Mouse (Mus musculus) cerebellum, adult 18-20 months (tissue): ENCODE measurements around the gene Ube3a.
A peak's percentile ranks its signal among the peaks of the same experiment; 100 is the strongest.

ENCODE experiments used
- DNase-seq, 2 experiments: peaks; one replicate each; pipeline ENCODE4 v3.0.0; 2021

Ube3a gene

GRCm38 (mm10) chr7:59228045-59228865 lies at the start of gene Ube3a:
Gene Ube3a, plus strand, starts transcription at chr7:59228750.
- peak; percentile 98 to 99 for DNase-seq

DNA sequence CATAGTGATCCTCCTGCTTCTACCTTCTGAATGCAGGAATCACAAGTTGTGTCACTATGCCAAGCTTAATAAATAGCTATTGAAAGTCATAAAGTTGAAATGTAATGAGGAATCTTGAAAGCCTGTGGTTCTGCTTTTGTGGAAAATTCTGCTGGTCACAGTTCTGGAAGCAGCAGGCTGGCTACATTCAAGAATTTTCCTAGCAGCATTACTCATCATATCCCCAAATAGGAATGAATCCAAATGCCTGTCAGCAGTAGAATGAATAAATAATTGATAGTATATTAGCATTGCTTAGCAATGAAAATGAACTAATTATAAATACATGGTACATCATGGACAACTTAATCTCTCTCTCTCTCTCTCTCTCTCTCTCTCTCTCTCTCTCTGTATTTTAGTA lies 35.7 kb upstream of the Ube3a start:
- no peak for DNase-seq

- no peak for DNase-seq
These were observed 13.6 kb upstream of the Ube3a start for GRCm38 (mm10) chr7:59214911-59215310.

DNA sequence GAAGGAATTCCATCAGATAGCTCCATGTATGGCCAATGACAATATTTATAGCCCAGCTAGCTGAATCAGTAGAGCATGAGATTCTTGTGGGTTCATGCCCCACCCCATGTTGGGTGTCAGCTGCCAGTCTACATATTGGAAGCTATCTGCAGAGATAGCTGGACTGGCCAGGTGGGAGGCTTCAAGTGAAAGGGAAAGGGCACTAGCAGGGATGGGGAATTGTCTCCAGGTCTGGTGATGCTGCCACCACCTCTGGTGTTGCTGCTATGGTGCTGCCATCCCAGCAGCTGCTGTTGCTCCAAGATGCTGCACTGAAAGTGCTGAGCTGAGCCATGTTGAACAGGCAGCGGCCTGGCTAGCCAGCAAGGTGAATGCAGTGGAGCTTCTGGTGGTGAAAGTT lies 7.3 kb upstream of the Ube3a start:
- DNase-seq, result no peak

- no peak for DNase-seq
These were observed 274 bp downstream of the Ube3a start for GRCm38 (mm10) chr7:59228866-59229182.

DNA sequence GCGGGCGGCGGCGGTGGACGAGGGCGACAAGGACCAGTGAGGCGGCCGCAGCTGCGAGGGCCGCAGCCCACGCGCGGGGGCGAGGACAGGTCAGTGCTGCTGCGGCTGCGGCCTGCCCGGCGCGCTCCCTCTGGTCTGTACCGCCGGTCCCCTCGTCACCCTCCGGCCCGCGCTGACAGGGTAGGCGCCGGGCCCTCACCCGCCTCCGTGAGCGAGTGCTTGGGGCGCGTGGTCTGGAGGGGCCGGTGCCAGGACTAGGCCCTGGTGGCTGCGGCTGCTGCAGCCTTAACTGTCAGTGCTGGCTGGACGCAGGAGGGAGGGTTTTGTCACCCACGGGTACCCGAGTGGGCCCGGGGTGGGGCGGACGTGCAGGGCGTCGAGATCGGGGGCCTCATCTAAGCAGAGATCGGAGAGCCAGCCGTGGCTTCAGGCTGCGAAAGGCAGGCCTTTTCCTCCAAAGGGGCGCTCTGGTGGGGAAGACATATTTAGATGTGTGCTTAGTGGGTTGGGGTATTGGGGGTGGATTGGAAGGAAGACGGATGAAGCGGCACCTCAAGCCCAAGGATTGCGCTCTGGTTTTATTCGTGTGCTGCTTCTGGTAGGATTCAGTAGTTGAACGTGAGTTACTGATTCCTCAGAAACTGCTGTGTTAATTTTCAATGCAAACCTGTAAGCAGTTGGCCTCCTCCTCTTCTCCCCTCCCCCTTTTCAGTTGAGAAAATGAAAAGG lies 797 bp downstream of the Ube3a start:
- peak in 1 of 2 experiments; percentile 61 for DNase-seq

DNA sequence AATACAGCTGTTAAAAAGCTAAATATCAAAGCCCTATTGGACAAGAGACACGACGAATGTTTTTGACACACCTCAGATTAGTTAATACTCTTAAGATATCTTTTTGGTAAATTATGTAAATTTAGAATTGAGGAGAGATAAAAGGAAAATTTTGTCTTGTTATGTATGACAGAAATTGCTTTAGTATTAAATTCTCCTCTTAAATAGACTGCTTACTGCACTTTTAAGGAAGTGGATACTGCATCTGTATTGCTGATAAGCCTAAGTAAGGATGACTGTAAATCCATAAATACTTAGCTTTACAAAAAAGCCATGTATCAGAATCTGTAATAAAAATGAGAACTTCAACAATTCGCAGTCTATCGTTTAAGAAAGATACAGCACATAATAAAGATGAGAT lies 1.8 kb downstream of the Ube3a start:
- no peak for DNase-seq

GRCm38 (mm10) chr7:59230768-59231167 lies 2.2 kb downstream of the Ube3a start:
- DNase-seq, result no peak

DNA sequence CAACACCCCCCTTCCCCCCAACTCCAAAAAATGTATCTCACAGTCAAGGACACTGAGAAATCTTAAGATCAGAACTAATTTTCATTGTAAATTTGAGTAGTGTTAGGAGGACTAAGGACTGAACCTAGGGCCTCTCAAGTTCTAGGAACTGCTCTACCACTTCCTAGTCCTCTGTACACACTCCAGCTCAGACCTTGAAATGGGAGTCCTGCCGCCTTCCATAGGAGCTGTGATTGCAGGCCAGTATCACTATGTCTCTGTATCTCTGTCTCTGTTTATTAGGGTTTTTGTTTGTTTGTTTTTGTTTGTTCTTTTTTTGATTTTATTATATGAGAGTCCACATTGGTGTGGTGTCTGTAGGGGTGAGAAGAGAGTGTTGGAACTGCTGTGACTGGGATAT lies 3.4 kb downstream of the Ube3a start:
- no peak for DNase-seq

- no peak for DNase-seq
These were observed 6.3 kb downstream of the Ube3a start for GRCm38 (mm10) chr7:59234773-59235401.

DNA sequence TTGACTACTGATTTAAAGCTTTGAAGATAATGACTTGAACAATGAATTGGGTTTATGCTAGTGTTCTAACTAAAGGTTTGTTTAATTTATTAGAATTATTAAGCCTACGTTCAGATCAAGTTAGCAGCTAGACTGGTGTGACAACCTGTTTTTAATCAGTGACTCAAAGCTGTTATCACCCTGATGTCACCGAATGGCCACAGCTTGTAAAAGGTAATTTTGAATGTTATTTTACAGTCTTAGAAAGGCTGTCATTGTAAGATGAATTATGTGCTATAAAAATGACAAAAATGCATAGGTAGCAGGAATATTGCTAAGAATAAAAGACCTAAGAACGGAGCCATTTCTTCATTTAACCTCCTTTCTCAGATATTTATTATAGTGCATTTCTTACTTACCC lies 14.7 kb downstream of the Ube3a start:
- DNase-seq, result no peak

DNA sequence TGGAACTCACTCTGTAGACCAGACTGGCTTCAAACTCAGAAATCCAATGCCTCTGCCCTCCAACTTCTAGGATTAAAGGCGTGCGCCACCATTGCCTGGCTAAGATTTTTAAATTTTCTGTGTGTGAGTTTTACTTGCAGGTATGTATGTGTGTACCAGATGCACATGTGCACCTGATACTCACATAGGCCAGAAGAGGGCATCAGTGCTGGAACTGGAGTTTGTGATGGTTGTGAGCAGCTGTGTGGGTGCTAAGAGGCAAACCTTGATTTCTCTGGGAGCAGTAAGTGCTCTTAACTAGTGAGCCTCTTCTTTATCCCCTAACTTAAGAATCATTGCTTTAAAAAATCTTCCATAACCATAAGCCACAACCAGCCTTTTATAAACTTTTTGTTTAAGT lies 17.0 kb downstream of the Ube3a start:
- no peak for DNase-seq

- no peak for DNase-seq
These were observed 24.8 kb downstream of the Ube3a start for GRCm38 (mm10) chr7:59253373-59253772.

DNA sequence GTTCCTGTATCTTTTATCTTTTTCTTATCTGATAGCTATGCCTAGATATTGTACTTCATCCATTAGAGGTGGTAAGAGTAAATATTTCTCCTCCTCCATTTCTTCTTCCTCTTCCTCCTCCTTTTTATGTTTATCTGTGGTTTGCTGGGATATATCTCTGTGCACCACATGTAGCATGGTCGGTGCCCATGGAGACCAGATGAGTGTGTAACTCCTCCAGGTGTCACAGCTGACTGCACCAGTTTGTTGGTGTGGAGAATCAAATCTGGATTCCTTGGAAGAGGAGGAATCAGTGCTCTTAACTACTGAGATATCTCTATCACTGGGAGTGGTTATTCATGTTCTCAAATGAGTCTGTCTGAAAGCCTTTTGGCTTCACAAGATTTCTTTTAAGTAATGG lies 37.0 kb downstream of the Ube3a start:
- DNase-seq, result no peak

- DNase-seq, result no peak
These were observed 43.2 kb downstream of the Ube3a start for GRCm38 (mm10) chr7:59271775-59272174.

DNA sequence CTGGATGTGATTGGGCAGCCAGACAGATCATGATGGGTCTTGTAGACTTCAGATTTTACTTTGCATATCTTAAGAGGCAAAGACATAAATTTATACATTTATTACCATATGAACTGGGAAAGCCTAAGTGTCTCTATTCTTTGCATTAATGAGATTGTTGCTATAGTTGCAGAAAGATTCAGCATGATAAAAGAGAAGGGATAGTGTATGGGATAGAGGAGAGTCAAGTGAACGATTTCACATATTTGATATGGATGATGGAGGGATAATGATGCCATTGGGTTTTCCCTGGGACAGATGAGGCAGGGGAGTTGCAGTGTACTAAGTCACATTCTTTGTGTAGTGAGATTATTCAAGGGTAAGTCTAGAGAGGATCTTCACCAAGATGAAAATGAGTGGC lies 84.0 kb downstream of the Ube3a start:
- no peak for DNase-seq

DNA sequence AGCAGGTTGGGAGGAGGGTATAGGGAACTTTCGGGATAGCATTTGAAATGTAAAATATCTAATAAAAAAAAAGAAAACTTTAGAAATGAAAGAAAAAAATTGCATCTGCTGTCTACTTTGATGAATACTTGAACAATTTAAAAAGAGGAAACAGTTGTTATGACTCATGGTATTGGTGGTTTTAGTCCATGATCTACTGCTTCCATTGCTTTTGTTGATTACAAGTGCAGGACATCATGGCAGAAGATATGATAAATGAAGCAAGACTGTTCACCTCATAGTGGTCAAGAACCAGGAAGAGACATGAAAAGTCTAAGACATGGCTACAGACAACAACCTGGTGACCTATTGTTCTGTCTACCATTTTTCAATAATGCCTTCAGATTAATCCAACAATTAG lies 94.2 kb downstream of the Ube3a start:
- no peak for DNase-seq
